Mouse (Mus musculus) gastrocnemius, postnatal 14 days (tissue): ENCODE results near the gene Il6. TPM values are rescaled to one million over a fixed set of nuclear protein-coding genes. Genes with fewer than 3 reads are reported as not detected.
A peak's percentile ranks its signal among the peaks of the same experiment; 100 is the strongest.
"Not testable (repeated sequence)": the region's sequence is repeated elsewhere in the genome, so short reads cannot be mapped to it uniquely, and the experiment has no call there.

Experiments
- DNase-seq: peaks from one replicate; pipeline ENCODE4 v3.0.0; 2021; ENCODE audit warnings: mixed read lengths
- intact Hi-C: fragments of 180-260 bp; cut with DNase I; formaldehyde crosslinking; loops from one replicate; pipeline ENCODE4 v1.15.1; 2025; ENCODE audit warnings: low total_unique reads
- long read RNA-seq, 2 experiments: library from polyadenylated mRNA; stranded (forward); transcript quantifications; one replicate each; pipeline ENCODE4 v2.0.0; 2021
- total RNA-seq, 2 experiments: library from RNA; stranded (reverse); gene quantifications; 2 replicates each; pipeline ENCODE4 v1.2.3; 2021

Gene Il6
- total RNA-seq: not detected
- long read RNA-seq, experiment 1: 0 reads
- long read RNA-seq, experiment 2: 0 reads

- DNase-seq: peak; percentile 92
- intact Hi-C loops: loop anchor here (10.0 kb wide), 1 partner anchor 188 kb away; no protein-coding TSS in a partner anchor
Measured at GRCm38 (mm10) chr5:30012726-30013503, at the start of gene Il6. Gene Il6 (plus strand): TSS chr5:30013114.

- intact Hi-C loops: no loop called here
- no peak for DNase-seq
Measured at GRCm38 (mm10) chr5:29963488-29963887, 49.4 kb upstream of the Il6 start.

GRCm38 (mm10) chr5:29970212-29970611, 42.7 kb upstream of the Il6 start:
- intact Hi-C loops: no loop called here
- no peak for DNase-seq

- no peak for DNase-seq
- intact Hi-C loops: no loop called here
Measured at GRCm38 (mm10) chr5:29972796-29973195, 40.1 kb upstream of the Il6 start.

GRCm38 (mm10) chr5:29973533-29973932, 39.4 kb upstream of the Il6 start:
- no peak for DNase-seq
- intact Hi-C loops: no loop called here

GRCm38 (mm10) chr5:29974115-29974514, 38.8 kb upstream of the Il6 start:
- intact Hi-C loops: no loop called here
- DNase-seq: no peak

- intact Hi-C loops: no loop called here
Measured at GRCm38 (mm10) chr5:29993583-29993982, 19.3 kb upstream of the Il6 start.

GRCm38 (mm10) chr5:29994344-29994743, 18.6 kb upstream of the Il6 start:
- DNase-seq: no peak
- intact Hi-C loops: no loop called here

More at GRCm38 (mm10) chr5:29993583-29993982, 19.3 kb upstream of the Il6 start:
- DNase-seq: no peak

GRCm38 (mm10) chr5:29997351-29997750, 15.6 kb upstream of the Il6 start:
- intact Hi-C loops: no loop called here
- no peak for DNase-seq

- no peak for DNase-seq
- intact Hi-C loops: no loop called here
Measured at GRCm38 (mm10) chr5:30000921-30001320, 12.0 kb upstream of the Il6 start.

- no peak for DNase-seq
- intact Hi-C loops: loop anchor here (10.0 kb wide), 1 partner anchor 190 kb away; no protein-coding TSS in a partner anchor
Measured at GRCm38 (mm10) chr5:30014580-30014979, 1.7 kb downstream of the Il6 start.

- intact Hi-C loops, DNase-seq: not testable (repeated sequence)
Measured at GRCm38 (mm10) chr5:30035862-30036261, 22.9 kb downstream of the Il6 start.

- DNase-seq, intact Hi-C loops: not testable (repeated sequence)
Measured at GRCm38 (mm10) chr5:30037111-30037510, 24.2 kb downstream of the Il6 start.

- intact Hi-C loops, DNase-seq: not testable (repeated sequence)
Measured at GRCm38 (mm10) chr5:30039324-30039723, 26.4 kb downstream of the Il6 start.

- DNase-seq, intact Hi-C loops: not testable (repeated sequence)
Measured at GRCm38 (mm10) chr5:30039841-30040240, 26.9 kb downstream of the Il6 start.

GRCm38 (mm10) chr5:30058216-30058731, 45.4 kb downstream of the Il6 start:
- intact Hi-C loops: no loop called here
- no peak for DNase-seq

GRCm38 (mm10) chr5:30059607-30060006, 46.7 kb downstream of the Il6 start:
- intact Hi-C loops, DNase-seq: not testable (repeated sequence)

GRCm38 (mm10) chr5:30067726-30068125, 54.8 kb downstream of the Il6 start:
- intact Hi-C loops: no loop called here
- no peak for DNase-seq
